Mouse (Mus musculus): ENCODE data around the gene Cd300lb.

DNA sequence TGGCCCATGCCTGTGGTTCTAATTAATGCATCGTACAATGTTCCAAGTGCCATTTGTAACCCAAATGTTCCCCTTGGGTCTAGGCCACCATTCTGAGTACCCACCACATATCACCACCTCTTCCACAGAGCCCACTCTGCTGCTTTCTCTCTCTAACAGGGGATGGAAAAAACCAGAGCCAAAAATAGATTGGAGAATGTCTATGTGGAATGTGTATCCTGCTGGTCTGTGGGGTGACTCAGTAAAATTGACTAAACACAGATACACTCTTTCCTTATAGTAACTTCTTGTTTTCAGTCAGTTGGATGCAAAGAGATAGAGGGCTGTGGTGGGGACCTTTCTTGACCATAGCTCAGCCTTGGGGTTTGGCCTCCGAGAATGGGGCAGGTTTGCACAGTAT, 4.6 kb downstream of the Cd300lb start:
- TF ChIP-seq EP300 (IDR thresholded peaks at IDR 0.05) (no peak), CTCF (IDR thresholded peaks at IDR 0.05) (no peak)
